20 mouse cellular contexts compared by ENCODE assay signal in genomic region chr17:67125596-67125995, GRCm38 (mm10).
"Had no signal": no experiment of that assay in that cellular context is flagged by ENCODE, and none has a peak within 500 bp of the region (broad histone marks: within the 10 kb centered on the region; RNA-seq: fewer than 3 reads in every experiment).

No protein-coding gene starts in this region.

- ATAC-seq: liver, embryonic 12.5 days had no signal

- H3K4me1 ChIP-seq: liver, embryonic 12.5 days; liver, embryonic 15.5 days; stomach, embryonic 15.5 days had no signal

- H3K27ac ChIP-seq: limb, embryonic 13.5 days; liver, embryonic 12.5 days; liver, embryonic 15.5 days; lung, embryonic 15.5 days; neural tube, embryonic 13.5 days; stomach, embryonic 15.5 days had no signal

- H3K9me3 ChIP-seq: limb, embryonic 13.5 days; liver, embryonic 12.5 days; liver, embryonic 15.5 days; lung, embryonic 15.5 days; neural tube, embryonic 13.5 days; stomach, embryonic 15.5 days had no signal

- H3K4me3 ChIP-seq: limb, embryonic 13.5 days; liver, embryonic 12.5 days; liver, embryonic 15.5 days; lung, embryonic 15.5 days; neural tube, embryonic 13.5 days; stomach, embryonic 15.5 days had no signal

- H3K4me2 ChIP-seq: limb, embryonic 13.5 days; liver, embryonic 12.5 days; liver, embryonic 15.5 days; lung, embryonic 15.5 days; midbrain, embryonic 11.5 days; neural tube, embryonic 13.5 days; stomach, embryonic 15.5 days had no signal

- H3K36me3 ChIP-seq: limb, embryonic 13.5 days; liver, embryonic 12.5 days; liver, embryonic 15.5 days; lung, embryonic 15.5 days; neural tube, embryonic 13.5 days; stomach, embryonic 15.5 days had no signal

- DNase-seq: kidney, adult 9 months; kidney, postnatal 14 days; kidney, postnatal 4 days; left cerebral cortex, postnatal 4 days; liver; lung, adult 18-20 months; lung, postnatal 10 days; lung, postnatal 36 days; midbrain, embryonic 14.5 days; retina, postnatal 1 day; right cerebral cortex, postnatal 25 days; spleen, adult 18-20 months; thymus, postnatal 25 days had no signal

- H3K27me3 ChIP-seq: limb, embryonic 13.5 days; liver, embryonic 12.5 days; liver, embryonic 15.5 days; lung, embryonic 15.5 days; neural tube, embryonic 13.5 days; stomach, embryonic 15.5 days had no signal

- H3K9ac ChIP-seq: limb, embryonic 13.5 days; liver, embryonic 12.5 days; liver, embryonic 15.5 days; lung, embryonic 15.5 days; neural tube, embryonic 13.5 days; stomach, embryonic 15.5 days had no signal
